Mouse (Mus musculus) frontal cortex, adult (tissue): ENCODE results near the gene Mxd1.

Experiments
- ATAC-seq: cut with Nextera tagmentation; 2 replicates; pipeline ENCODE4 v1.9.2; 2017; ENCODE audit warnings: mild to moderate bottlenecking, moderate library complexity, mixed read lengths; ENCODE audit not compliant: low TSS enrichment

The Mxd1 gene

DNA sequence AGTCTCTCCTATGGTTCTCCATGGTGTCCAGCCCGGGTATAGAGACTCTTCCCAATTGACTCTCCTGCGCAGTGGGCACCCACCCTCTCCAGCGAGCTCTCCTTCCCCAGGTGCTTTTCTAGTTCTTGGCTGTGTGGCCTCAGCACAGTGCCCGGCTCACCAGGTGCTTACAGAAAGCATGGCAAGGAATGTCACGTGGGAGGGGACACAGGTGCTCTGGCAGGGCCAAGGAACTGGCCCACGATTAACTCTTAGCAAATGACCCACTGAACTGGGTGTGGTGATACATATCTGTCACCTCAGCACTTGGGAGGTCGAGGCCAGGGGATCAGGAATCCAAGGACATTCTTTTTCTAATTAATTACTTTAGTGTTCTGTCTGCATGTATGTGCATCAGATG is 22.8 kb downstream of the Mxd1 start:
- ATAC-seq: no peak

GRCm38 (mm10) chr6:86645551-86645950 is 23.4 kb downstream of the Mxd1 start:
- no peak for ATAC-seq

DNA sequence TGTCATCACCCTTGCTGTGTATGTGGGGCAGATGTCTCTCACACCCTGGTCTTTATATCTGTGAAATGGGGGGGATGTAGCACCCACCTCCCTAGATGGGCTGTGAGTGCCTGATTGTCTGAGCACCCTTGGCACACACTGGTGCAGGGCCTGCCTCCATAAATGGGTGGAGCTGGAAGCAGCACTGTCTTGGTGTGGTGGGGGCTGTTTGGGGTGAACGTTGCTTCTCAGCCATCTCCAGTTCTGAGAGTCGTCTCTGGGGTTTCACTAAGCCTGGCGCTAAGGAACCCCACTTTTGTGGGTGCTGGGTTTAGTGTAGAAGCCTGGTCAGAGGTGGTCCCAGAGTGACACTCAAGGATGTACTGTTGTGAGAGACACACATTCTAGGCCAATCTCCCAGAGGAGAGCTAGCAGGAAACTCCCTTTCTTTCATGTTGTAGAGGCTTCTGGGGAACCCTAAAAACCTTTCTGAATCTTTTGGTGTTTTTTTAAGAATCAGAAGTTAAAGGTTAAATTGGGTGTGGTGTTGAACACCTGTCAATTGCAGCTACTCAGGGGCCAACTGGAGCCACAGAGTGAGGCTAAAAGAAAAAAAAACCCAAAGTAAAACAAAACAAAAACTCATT is 24.1 kb downstream of the Mxd1 start:
- ATAC-seq: no peak

GRCm38 (mm10) chr6:86641716-86642115 is 27.2 kb downstream of the Mxd1 start:
- ATAC-seq: no peak

DNA sequence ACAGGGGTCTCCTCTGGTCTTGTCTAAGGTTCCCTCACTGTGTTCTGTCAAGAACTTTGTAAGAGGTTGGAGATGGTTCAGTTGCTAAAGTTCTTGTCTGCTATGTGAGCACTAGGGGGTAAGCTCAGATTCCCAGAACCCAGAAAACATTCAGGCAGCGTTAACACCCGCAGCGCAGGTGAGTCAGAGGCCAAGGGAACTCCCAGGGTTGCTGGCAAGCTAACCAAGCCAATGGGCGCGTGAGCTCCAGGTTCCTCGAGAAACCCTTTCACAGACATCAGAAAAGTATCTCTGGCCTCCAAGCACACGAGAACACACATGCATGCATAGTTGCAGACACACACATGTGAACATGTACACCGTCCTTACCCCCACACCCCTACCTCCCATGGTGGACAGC is 28.2 kb downstream of the Mxd1 start:
- ATAC-seq: no peak

DNA sequence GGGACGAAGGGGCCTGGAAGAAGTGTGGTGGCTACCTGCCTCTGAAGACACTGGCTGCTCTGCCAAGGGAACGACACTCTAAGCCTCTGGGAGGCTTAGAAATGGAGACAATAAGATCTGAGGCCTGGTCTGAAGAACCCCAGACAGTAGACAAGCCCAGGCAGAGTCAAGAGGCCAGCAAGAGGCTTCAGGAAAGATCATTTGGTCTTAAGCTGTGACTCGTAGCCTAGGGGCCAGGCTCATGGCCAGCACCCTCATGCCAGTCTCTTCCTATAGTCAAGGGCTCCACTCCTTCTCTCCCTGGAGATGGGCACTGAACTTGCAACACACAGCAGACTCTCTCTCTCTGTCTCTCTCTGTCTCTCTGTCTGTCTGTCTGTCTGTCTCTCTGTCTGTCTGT is 28.8 kb downstream of the Mxd1 start:
- no peak for ATAC-seq

- no peak for ATAC-seq
Measured at GRCm38 (mm10) chr6:86639180-86640160, 29.5 kb downstream of the Mxd1 start.

GRCm38 (mm10) chr6:86638434-86638833 is 30.5 kb downstream of the Mxd1 start:
- ATAC-seq: no peak

- no peak for ATAC-seq
Measured at GRCm38 (mm10) chr6:86637860-86638259, 31.1 kb downstream of the Mxd1 start.

DNA sequence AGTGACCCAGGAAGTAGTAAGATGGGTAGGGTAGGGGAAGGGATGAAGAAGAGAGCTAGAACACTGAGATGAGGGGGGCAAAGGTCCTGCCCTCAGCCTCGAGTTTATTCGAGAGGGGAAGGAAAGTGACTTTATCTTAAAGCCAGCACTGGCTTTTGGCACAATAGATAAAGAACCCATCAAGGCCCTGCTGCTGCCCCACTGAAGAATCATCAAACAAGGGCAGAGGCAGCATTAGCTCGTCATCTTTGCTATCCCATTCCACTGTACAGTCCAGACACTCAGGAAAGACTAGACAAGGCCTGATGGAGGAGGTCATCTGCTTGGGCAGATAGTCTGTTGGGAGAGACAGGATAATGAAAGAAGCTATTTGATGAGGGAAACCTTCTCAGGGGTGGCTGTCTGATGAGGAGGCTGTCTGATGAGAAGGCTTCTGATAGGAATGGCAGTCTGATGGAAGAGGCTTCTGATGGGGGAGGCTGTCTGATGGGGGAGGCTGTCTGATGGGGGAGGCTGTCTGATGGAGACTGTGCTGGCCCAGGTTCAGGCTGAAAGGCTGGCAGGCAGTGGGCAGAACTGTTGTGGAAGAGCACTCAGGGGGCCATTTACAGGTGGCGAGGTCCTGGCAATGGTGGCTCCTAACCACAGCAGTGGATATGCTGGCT is 31.7 kb downstream of the Mxd1 start:
- no peak for ATAC-seq

DNA sequence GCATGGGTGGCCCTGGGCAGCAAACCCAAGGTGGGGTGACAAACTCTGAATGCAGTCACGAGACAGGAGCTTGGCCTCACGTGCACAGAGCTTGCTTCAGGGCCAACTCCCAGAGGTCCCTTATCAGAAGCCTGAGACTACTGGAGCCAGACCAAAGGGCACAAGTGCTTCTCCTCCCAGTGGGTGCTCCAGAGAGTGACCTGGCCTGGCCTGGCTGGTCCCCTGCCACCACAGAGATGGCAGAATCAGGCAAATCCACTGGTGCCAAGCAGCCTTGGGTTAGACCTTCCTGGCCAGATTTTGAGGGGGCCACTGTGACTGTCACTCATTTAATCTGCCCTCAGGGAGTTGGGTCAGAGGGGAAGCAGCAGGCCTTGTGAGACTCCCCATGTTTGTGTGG is 32.5 kb downstream of the Mxd1 start:
- ATAC-seq: no peak

GRCm38 (mm10) chr6:86630141-86630540 is 38.8 kb downstream of the Mxd1 start:
- no peak; the same call in 1 of the 2 replicates for ATAC-seq

GRCm38 (mm10) chr6:86627946-86628345 is 41.0 kb downstream of the Mxd1 start, which contains the start of gene Asprv1:
TSS of gene Asprv1 (plus strand) at chr6:86628164.
- ATAC-seq: no peak

DNA sequence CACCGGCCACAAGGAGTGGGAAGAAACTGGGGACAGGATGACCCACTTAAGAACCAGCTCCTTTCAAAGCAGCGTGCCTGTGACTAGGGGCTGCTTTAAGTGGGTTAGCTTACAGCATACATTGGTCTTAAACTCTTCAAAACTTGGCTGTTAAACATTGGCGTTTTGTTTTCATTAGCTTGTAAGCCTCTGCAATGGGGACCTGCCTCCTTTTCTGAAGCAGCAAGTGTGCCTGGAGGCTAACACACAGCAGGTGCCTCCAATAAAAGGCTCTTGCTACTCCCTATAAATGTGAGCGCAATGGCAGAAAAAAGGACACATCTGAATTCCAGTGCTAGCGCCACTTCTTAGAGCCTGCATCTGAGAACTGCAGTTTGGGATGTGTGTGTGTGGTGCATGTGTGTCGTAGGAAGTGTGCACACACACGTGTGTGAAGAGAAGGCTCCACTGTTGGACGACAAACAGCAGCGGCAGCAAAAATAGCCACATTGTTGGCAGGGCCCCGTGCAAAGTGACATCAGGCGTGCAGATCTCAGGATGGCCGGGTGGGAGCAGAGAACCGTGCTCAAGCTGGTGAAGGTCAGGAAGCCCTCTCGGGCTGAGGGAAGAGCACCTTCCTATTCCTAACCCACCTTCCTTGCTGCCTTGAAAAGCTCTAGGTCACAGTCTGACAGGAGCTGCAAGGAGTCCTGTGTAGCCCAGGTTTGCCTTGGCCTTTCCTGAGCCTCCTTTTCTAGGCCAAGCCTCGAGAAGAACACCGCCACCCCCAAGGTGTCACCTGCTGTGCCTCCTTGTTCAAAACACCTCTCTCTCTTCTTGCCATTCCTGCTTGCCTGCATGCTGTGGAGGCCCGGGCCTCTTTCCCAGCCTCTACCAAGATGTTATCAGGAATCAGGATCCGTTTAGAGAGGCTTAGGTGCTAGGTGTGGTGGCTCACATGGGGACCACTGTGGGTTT is 44.6 kb downstream of the Mxd1 start:
- peak; percentile 66 for ATAC-seq

GRCm38 (mm10) chr6:86623201-86623600 is 45.8 kb downstream of the Mxd1 start:
- no peak for ATAC-seq

DNA sequence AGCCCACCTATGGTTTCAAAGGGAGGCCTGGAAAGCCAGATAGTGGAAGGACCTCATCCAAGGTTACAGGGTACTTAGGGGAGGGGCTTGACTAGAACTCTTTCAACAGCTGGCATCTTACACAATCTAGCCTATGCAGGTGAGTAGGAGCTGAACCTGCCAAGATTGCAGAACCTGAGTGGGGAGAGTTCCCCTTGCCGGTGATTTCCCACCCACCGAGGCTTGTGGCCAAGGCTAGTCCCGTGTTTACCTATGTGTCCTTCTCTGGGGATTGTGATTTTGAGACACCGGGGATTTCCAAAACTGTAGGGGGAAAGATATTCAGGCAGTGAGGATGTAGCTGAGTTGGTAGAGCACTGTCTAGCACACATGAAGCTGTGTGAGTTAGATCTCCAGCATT is 53.7 kb downstream of the Mxd1 start:
- ATAC-seq: no peak

- ATAC-seq: peak; percentile 53
Measured at GRCm38 (mm10) chr6:86610714-86611113, 58.2 kb downstream of the Mxd1 start.

GRCm38 (mm10) chr6:86609235-86609634 is 59.7 kb downstream of the Mxd1 start:
- no peak for ATAC-seq

GRCm38 (mm10) chr6:86607471-86607870 is 61.5 kb downstream of the Mxd1 start:
- ATAC-seq: no peak

- no peak for ATAC-seq
Measured at GRCm38 (mm10) chr6:86606289-86606688, 62.7 kb downstream of the Mxd1 start.

GRCm38 (mm10) chr6:86605260-86605659 is 63.7 kb downstream of the Mxd1 start:
- no peak for ATAC-seq
